In the genomic region with DNA sequence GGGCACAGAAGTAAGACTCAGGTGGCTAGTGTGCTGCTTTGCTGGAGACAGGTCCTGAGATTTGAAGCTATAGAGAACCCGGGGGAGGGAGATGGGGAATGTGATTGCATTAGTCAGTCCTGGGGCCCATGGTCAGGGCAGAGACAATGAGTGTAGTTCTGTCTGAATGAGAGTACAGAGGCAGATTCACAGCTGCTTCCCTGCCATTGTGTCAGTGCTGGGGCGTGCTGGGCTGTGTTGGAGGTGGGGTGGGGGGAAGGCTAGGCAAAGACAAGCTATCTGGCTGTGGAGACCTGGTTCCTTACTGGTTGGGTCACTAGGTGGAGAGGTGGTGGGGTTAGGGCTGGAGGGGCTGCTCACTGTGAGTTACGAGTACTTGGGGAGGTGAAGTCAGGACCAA, we compare ENCODE assay signal across 13 mouse cellular contexts. TPM values are rescaled to one million over a fixed set of nuclear protein-coding genes. Genes with fewer than 3 reads are reported as not detected.
DNase-seq lines count a peak whose midpoint lies in the region; ATAC-seq lines count a peak whose summit lies in the region.
"Had no signal": no experiment of that assay in that cellular context is flagged by ENCODE, and none has a peak within 500 bp of the region (broad histone marks: within the 10 kb centered on the region; RNA-seq: fewer than 3 reads in every experiment).

No protein-coding gene starts in this region.

- H3K4me2 ChIP-seq in midbrain, embryonic 12.5 days (replicated peaks) = 0 out of 2 replicates have a peak overlapping the region, but pooled peaks have one; percentile 3
- no peak overlapping the region for H3K4me2 ChIP-seq in midbrain, embryonic 15.5 days
- H3K4me2 ChIP-seq in hindbrain, embryonic 14.5 days (replicated peaks) = no peak overlapping the region
- H3K4me2 ChIP-seq: intestine, embryonic 15.5 days; liver, embryonic 12.5 days had no signal

- H3K4me3 ChIP-seq in midbrain, embryonic 12.5 days = no peak overlapping the region
- H3K4me3 ChIP-seq in midbrain, embryonic 15.5 days = no peak overlapping the region
- no peak overlapping the region for H3K4me3 ChIP-seq in hindbrain, embryonic 14.5 days (replicated peaks; ENCODE audit: low read length)
- H3K4me3 ChIP-seq: intestine, embryonic 15.5 days; liver, embryonic 12.5 days had no signal

- H3K27me3 ChIP-seq in midbrain, embryonic 12.5 days = no peaks in the 10 kb centered on the region
- H3K27me3 ChIP-seq in midbrain, embryonic 15.5 days (replicated peaks) = no peaks in the 10 kb centered on the region
- no peaks in the 10 kb centered on the region for H3K27me3 ChIP-seq in hindbrain, embryonic 14.5 days (ENCODE audit: control insufficient read depth, insufficient read depth, low read length)
- H3K27me3 ChIP-seq: intestine, embryonic 15.5 days; liver, embryonic 12.5 days had no signal

- H3K9me3 ChIP-seq in midbrain, embryonic 12.5 days = no peaks in the 10 kb centered on the region
- no peaks in the 10 kb centered on the region for H3K9me3 ChIP-seq in midbrain, embryonic 15.5 days
- H3K9me3 ChIP-seq in hindbrain, embryonic 14.5 days (ENCODE audit: control insufficient read depth, low read length) = no peaks in the 10 kb centered on the region
- H3K9me3 ChIP-seq: intestine, embryonic 15.5 days; liver, embryonic 12.5 days had no signal

- H3K4me1 ChIP-seq in midbrain, embryonic 12.5 days = peaks cover 15% of the 10 kb centered on the region
- H3K4me1 ChIP-seq in midbrain, embryonic 15.5 days = peaks cover 7% of the 10 kb centered on the region
- peaks cover 10% of the 10 kb centered on the region for H3K4me1 ChIP-seq in hindbrain, embryonic 14.5 days (replicated peaks; ENCODE audit: control insufficient read depth, insufficient read depth, low read length)

- 38% methylated on average over 3 of the region's 3 CpGs for WGBS in midbrain, embryonic 12.5 days
- WGBS in midbrain, embryonic 15.5 days = 33% methylated on average over 3 of the region's 3 CpGs
- WGBS in hindbrain, embryonic 14.5 days = 25% methylated on average over 3 of the region's 3 CpGs

- peak; percentile 14; the same call in 1 of the 2 replicates for ATAC-seq in frontal cortex, adult (ENCODE audit: low TSS enrichment)
- no peak for ATAC-seq in midbrain, embryonic 12.5 days (ENCODE audit: low FRiP score, low read depth)
- ATAC-seq in midbrain, embryonic 15.5 days (replicated peaks) = no peak
- no peak for ATAC-seq in hindbrain, embryonic 14.5 days (ENCODE audit: low FRiP score)
- ATAC-seq: intestine, embryonic 15.5 days; liver, embryonic 12.5 days; lung, postnatal 0 days had no signal

- no peak for DNase-seq in frontal cortex, adult 2 months (ENCODE audit: extremely low spot score in 1 of 2, low spot score in 1 of 2)
- no peak for DNase-seq in hindbrain, embryonic 14.5 days (ENCODE audit: low spot score)
- DNase-seq in retina, postnatal 1 day = peak; percentile 49
- DNase-seq in lung, postnatal 36 days = no peak
- DNase-seq in kidney, postnatal 10 days = no peak
- DNase-seq: kidney, postnatal 4 days; thymus, postnatal 14 days had no signal

- peak overlapping the region; percentile 32; the same call in 1 of the 2 replicates for H3K9ac ChIP-seq in midbrain, embryonic 12.5 days (replicated peaks)
- H3K9ac ChIP-seq in midbrain, embryonic 15.5 days = no peak overlapping the region
- peak overlapping the region; percentile 34; the same call in 1 of the 2 replicates for H3K9ac ChIP-seq in hindbrain, embryonic 14.5 days
- H3K9ac ChIP-seq: intestine, embryonic 15.5 days; liver, embryonic 12.5 days had no signal

- no peak overlapping the region; the same call in 1 of the 2 replicates for H3K27ac ChIP-seq in midbrain, embryonic 12.5 days (replicated peaks)
- H3K27ac ChIP-seq in midbrain, embryonic 15.5 days = no peak overlapping the region
- peak overlapping the region; percentile 53 for H3K27ac ChIP-seq in hindbrain, embryonic 14.5 days
- H3K27ac ChIP-seq: intestine, embryonic 15.5 days; liver, embryonic 12.5 days had no signal

- H3K36me3 ChIP-seq in midbrain, embryonic 12.5 days = peaks cover 17% of the 10 kb centered on the region
- H3K36me3 ChIP-seq in midbrain, embryonic 15.5 days (replicated peaks) = peaks cover 6% of the 10 kb centered on the region
- H3K36me3 ChIP-seq in hindbrain, embryonic 14.5 days (replicated peaks; ENCODE audit: control insufficient read depth, insufficient read depth) = peaks cover 7% of the 10 kb centered on the region; the same call in 1 of the 2 replicates
- H3K36me3 ChIP-seq: intestine, embryonic 15.5 days had no signal

RNA-seq across cellular contexts. Expression of gene Dip2b, which starts 14.3 kb away (rescaled TPM):
- polyA plus RNA-seq in frontal cortex, adult 2 months (2012; rRNA removed) = 30.7 and 31.9 TPM in 2 replicates
- polyA plus RNA-seq in midbrain, embryonic 12.5 days (2016; fragmentation: Nextera tagmentation; extraction: Ambion mirVana) = 26.6 and 28.4 TPM in 2 replicates
- 18.9 and 20.2 TPM in 2 replicates for polyA plus RNA-seq in midbrain, embryonic 15.5 days (2015; fragmentation: Nextera tagmentation; extraction: Ambion mirVana)
- 26.0 and 27.8 TPM in 2 replicates for polyA plus RNA-seq in hindbrain, embryonic 14.5 days (2014; fragmentation: Nextera tagmentation; extraction: Ambion mirVana)
